Mouse (Mus musculus) erythroblast, embryonic 14.5 days (primary cell): ENCODE measurements around the gene Lbx2.

Experiments used
- GATA1 ChIP-seq: IDR thresholded peaks from 2 replicates; pipeline ENCODE4 v1.6.1; 2012; ENCODE audit warnings: low read length, inconsistent platforms, mixed read lengths
- TAL1 ChIP-seq: IDR thresholded peaks from 3 replicates; pipeline ENCODE4 v1.6.1; 2012; ENCODE audit warnings: low read length, inconsistent platforms, mixed read lengths

GRCm38 (mm10) chr6:83118369-83118768 lies 32.2 kb downstream of the Lbx2 start:
- no peak for TF ChIP-seq GATA1
- no peak for TF ChIP-seq TAL1
